Mouse (Mus musculus): ENCODE data around the gene Hhipl1.
A peak's percentile ranks its signal among the peaks of the same experiment; 100 is the strongest.

The Hhipl1 gene

DNA sequence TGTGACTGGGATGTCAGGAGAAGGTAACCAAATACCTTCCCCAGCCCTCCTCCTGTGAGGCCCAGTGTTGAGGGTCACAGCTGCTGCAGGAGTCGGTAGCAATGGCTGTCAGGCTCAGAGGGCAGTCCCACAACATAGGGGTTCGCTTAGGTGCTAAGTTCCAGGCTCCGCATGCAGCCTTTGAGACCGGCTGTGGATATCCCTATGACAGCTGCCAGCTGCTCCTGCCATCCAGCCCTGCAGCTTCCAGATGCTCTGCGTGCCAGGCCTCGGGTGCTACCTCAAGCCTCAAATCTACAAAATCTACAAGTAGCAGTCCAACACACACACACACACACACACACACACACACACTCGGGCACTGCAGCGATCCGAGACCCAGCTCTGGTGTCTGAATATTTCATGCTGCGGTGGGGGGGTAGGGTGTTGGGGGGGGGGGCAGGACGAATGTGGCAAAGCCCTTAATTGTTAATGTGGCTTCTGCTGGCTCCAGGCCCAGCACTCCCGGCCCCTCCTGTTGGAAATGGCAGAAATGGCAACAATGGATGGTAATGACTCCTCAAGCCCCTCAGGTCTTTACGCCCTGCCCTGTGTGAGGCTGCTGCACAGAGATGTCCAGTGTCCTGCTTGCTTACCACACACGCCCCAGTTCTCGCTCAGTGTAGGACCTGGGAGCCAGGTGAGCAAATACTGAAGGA is 27.7 kb upstream of the Hhipl1 start:
- no peak for DNase-seq

GRCm38 (mm10) chr12:108284455-108285224 is 21.4 kb upstream of the Hhipl1 start:
- no peak for DNase-seq

DNA sequence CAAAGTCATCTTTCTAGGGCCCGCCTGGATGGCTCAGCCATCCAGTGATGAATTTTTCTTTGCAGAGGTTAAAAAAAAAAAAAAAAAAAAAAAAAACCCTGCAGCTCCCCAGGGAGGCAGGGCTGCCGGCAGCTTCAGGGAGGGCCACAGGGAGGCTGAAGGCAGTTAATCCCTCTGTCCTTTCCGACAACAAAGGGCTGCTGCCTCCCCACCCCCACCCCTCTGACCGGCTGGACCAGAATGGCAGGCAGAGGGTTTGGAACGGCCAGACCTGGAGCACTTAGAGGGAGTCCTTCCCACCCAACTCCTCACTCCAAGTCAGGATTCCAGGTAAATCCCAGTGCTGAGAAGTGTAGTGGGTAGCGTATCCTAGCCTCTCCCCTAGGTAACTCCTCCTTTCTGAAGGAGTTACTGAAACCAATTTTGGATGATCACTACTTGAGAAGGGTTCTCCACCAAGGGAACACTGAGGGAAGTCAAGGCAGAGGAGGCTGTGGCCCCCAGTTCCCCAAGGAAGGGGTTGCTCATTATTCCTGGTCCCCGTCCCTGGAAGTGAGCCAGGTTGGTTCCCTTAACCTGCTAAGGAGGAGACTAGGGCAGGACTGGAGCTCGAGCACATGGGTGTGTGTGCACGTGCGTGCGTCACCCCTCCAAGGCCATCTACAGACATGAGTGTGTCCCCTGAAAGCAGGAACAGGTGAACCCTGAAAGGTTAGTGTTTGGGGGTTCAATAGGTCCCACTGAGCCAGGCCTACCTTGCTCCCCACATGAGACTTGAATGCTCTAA is 20.7 kb upstream of the Hhipl1 start:
- no peak for DNase-seq

GRCm38 (mm10) chr12:108286381-108286780 is 19.7 kb upstream of the Hhipl1 start:
- DNase-seq, result no peak

- no peak for DNase-seq
These were observed 19.1 kb upstream of the Hhipl1 start for GRCm38 (mm10) chr12:108287011-108287410.

DNA sequence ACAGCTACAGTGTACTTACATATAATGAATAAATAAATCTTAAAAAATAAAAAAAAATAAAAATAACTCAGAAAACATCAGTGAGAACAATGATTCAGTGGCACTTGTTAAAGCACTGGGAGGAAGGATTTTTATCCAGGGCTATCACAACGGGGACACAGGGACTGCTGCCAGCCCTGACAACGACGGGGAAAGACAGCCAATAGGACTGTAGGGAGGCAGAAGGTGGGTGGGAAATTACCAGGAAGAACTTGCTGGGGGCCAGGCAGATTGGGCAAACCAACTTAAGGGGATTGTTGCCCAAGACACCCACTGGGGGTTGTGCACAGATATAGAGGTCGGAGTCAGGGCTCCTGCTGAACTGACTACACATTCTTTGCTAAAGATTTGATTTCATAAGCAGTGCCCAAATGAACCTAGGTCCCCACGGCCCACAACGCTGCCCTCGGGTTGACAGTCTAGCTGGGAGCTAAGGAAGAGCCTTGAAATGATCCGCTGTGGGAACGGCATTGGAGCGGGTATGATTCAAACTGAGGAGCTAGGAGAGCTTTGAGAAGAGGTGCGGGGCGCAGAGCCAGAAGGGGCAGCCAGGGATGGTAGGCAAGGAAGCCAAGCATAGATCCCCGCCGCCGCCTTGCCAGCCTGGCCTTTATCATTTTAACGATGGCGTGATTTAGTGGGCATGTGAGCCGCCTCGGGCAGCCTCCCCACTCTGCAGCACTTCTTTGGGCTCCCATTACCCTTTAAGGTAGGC is 17.8 kb upstream of the Hhipl1 start:
- no peak for DNase-seq

- no peak for DNase-seq
These were observed 13.7 kb upstream of the Hhipl1 start for GRCm38 (mm10) chr12:108292419-108292818.

DNA sequence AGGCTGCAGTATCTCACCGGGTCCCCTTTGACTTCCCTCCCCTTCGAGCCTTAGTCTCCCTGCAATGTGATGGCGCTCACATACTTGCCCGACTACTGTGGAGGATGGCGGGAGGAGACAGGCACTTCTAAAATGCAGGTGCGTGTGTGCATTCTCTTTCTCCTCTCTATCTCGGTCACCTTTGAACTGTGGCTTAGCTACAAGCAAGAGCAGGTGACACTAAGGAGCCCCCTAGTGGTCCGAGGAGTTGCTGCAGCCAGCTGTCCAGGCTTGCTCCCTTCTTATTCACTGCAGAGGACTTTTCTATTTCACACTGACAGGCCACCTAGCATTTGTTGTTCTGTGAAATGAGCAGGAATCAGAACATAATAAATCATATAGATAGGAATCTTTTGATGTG is 13.1 kb upstream of the Hhipl1 start:
- DNase-seq, result peak; percentile 65 to 84

DNA sequence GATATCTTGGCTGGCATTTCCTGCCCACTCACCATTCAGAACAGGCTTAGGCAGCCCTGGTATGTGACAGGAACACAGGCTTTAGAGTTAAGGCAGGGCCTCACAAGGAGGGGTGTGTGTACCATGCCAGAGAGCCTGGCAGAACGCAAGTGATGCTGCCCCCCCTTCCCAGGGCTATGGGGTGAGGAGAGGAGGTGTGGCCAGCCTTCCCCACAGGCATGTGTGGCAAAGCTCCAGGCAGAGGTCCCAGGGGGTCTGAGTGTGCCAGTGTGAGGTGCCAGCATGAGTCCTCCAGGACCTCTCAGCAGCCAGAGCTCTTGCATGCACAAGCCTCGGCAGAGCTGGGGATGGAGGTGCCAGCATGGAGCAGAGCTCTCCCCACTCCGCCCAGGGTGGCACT is 11.4 kb upstream of the Hhipl1 start:
- DNase-seq, result no peak

DNA sequence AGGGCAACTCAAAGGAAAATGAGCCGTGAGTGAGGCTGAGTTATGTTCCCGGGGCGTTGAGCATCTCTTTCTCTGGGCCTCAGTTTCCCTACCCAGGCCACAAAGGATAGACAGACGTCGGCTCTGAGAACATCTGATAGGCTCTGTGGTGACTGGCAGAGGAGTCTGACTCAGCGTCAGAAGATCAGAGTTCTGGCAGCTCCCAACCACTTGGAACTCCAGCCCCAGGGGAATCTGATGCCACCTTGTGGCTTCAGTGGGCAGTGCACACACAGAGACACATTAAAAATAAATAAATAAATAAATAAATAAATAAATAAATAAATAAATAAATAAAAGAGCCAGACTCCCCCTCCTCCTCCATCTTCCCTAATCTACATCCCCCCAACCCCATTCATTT is 9.0 kb upstream of the Hhipl1 start:
- DNase-seq, result no peak

DNA sequence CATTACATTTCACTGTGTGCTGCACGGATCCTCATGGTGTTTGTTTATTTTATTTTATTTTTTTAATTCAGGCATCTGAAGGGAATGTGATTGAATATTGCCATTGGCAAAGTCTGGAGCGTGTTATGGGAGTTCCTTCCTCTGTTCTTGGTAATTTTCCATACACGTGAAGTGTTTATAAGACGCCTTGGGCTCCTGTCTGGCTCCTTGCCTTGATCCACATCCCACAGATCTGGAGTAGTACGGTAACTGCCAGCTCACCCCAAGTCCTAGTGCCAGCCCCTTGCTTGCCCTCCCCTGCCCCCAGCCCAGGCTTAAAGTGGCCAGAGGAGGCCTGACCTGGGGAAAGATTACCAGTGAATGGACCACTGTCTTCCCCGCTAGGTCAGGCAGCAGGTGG is 5.1 kb upstream of the Hhipl1 start:
- DNase-seq, result no peak

DNA sequence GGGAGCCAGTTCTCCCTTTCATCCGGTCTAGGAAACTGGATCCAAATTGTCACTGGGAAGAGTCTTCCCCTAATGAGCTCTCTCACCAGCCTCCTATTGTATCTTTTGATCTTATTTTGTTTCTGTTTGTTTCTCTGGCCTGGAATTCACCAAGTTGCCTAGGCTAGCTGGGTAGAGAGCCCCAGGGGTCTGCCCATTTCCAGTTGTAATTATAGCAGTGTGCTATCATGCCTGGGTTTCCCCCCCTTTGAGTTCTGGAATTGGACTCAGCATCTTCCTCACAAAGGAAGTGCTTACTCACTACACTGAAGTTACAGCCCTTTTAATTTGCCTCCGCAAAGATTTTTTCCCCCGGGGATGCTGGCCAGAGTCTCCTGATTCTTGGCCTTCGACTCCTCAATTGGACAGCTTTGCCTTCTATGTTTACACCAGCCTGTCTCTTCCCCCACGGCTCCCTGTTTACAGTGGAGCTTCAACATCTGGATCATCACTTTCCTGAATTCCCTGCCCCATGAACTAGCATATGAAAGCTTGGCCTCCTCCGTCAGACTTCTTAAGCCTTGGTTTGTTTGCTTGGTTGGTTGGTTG is 2.2 kb upstream of the Hhipl1 start:
- DNase-seq, result no peak

DNA sequence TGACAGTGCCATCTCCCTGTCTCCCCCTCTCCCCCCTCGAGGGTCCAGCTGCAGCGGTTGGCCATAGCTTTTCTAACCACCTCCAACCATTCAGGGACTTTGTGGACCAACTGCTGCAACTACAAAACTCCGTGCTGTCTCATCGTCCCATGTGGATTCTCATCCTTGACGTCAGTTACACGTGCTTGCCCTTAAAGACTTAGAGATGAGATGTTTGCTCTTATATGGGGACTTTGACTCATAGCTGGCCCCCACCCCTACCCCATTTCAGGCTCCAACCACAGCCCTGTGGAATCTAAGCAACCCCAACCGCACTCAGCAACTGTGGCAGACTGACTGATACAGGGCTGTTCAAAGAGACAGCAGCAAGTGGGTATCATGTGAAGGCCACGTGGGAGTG is 898 bp upstream of the Hhipl1 start:
- DNase-seq, result no peak

DNA sequence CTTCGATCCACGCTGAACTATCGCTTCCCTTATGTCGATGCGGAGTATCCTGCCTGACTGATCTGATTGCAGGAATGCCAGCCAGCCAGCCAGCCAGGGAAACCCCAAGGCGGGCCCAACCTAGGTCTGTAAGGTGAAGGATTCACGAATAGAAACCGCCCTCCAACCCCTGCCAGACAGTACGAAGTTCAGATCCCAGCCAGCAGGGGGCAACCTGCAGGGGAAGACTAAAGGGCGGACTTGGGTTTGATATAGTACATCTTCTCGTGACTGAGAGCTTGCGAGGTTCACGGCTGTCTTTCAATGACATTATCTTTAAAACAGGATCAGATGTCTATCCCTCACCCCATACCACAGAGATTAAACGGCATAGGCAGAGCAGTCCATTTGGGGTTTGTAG is 1.5 kb downstream of the Hhipl1 start:
- peak; percentile 25 to 45 for DNase-seq

GRCm38 (mm10) chr12:108308363-108308856 is 2.3 kb downstream of the Hhipl1 start:
- no peak for DNase-seq

- no peak for DNase-seq
These were observed 3.2 kb downstream of the Hhipl1 start for GRCm38 (mm10) chr12:108309116-108309794.

DNA sequence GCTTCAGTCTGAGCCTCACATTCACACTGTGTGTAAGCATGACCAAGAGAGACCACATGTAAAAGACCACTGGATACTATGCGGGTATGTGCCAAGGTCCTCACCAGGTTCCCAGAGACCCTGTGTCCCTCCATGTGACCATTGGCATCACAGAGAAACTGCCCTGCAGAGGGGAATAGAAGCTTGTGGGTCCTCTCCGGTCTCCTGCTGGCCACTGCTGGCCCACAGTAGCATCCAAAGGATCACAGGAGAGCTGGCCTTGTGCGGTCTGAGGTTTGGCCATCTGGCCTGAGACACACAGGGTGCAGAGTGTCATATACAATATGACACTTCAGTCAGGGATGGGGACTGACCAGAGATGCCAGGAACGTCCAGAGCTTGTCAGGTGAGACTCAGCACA is 4.0 kb downstream of the Hhipl1 start:
- no peak for DNase-seq

DNA sequence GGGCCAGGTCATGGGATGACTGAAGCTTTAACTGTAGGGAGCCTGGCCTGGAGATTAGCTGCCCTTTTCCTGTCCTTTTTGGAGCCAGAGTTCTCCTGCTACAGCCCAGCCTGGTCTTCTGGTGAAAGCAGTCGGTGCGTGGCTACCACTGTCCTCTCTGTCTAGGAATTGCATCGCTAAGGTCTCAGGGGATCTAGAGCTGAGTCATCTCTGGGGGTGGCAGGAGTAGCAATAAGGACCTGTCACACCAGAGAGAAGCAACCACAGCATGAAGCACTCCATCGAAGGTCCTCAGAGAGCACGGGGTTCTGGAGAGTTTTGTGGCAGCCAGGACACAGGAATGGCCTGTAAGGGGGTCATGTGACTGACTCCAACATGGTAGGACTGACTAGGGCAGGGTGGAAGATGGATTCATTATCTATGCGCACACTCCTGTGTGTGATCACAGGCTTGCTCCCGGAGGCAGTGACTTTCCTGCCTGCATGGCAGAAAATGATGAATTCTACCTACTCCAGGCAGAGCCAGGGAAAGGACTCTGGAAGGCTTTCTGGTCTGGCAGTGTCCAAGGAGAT is 4.5 kb downstream of the Hhipl1 start:
- DNase-seq, result no peak

- no peak for DNase-seq
These were observed 5.7 kb downstream of the Hhipl1 start for GRCm38 (mm10) chr12:108311741-108312290.

DNA sequence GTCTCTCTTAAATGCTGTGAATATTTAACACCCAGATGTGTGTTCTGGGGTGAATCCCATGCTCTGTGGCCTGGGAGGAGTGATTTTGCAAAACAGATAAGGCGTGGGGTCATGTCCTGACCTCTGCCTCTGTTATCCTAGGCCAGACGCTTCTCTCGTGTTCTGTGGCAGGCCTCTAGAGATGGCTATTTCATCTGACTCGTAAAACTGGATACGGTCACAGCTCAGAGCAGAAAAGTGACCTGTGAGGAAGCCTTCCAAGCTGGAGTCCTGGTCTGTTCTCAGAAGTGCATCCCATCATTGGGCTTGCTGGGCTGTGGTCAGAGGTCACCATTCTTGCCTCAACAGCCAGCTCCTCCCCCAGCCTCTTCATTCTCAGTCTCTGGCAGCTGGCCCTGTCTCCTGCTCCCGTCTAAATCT is 6.4 kb downstream of the Hhipl1 start:
- peak; percentile 25 to 39 for DNase-seq

- DNase-seq, result no peak
These were observed 7.2 kb downstream of the Hhipl1 start for GRCm38 (mm10) chr12:108313244-108313772.

Measured in kidney, adult 8-10 months (tissue).